Mouse (Mus musculus): ENCODE measurements around the gene Trim44.

- TF ChIP-seq POLR2A (IDR thresholded peaks at IDR 0.05; ENCODE audit: control insufficient read depth, extremely low read depth, insufficient read depth, low read length, poor library complexity) (no peak), CTCF (IDR thresholded peaks at IDR 0.05; ENCODE audit: borderline replicate concordance, control insufficient read depth, extremely low read depth, insufficient read depth, low read length, poor library complexity) (no peak)
Observed at GRCm38 (mm10) chr2:102356879-102357695, 50.5 kb downstream of the Trim44 start.
